Mouse (Mus musculus) layer of hippocampus, adult 2 months (tissue): Measurements from ENCODE around the gene Map1lc3a. TPM values are rescaled to one million over a fixed set of nuclear protein-coding genes. Genes with fewer than 3 reads are reported as not detected.

Experiments
- DNase-seq, 2 experiments: peaks; one replicate each; pipeline ENCODE4 v3.0.0; 2022; ENCODE audit warnings: low spot score in 2 of 2
- H3K27ac ChIP-seq: fragments of 200-600 bp; 2 replicates; pipeline ENCODE4 v1.8.1; 2022
- H3K4me3 ChIP-seq: fragments of 200-600 bp; 2 replicates; pipeline ENCODE4 v1.8.1; 2022; ENCODE audit warnings: mild to moderate bottlenecking
- CTCF ChIP-seq: fragments of 200-600 bp; conservative IDR thresholded peaks from 2 replicates; pipeline ENCODE4 v1.8.1; 2022; ENCODE audit warnings: antibody characterized with exemption, mild to moderate bottlenecking, moderate library complexity
- total RNA-seq, 2 experiments: library from RNA; stranded (reverse); gene quantifications; 2 replicates each; pipeline ENCODE4 v1.2.3; 2021

Map1lc3a gene
- total RNA-seq, 2 experiments from 2014 or later: 215 to 248 TPM

GRCm38 (mm10) chr2:155272396-155273170 is 3.5 kb upstream of the Map1lc3a start:
- Histone ChIP-seq H3K4me3 (no peak overlapping the region), H3K27ac (no peak overlapping the region)
- no peak for TF ChIP-seq CTCF
- no peak for DNase-seq

- H3K27ac ChIP-seq: no peak overlapping the region
- no peak overlapping the region for H3K4me3 ChIP-seq
- DNase-seq: no peak
- no peak for TF ChIP-seq CTCF
Measured at GRCm38 (mm10) chr2:155273603-155274002, 2.5 kb upstream of the Map1lc3a start.

GRCm38 (mm10) chr2:155276621-155277175 is 601 bp downstream of the Map1lc3a start:
- DNase-seq: peak in 1 of 2 experiments; percentile 46
- H3K4me3 ChIP-seq: peak overlapping the region; percentile 88
- TF ChIP-seq CTCF: no peak; the same call in 1 of the 2 replicates

GRCm38 (mm10) chr2:155277721-155278120 is 1.6 kb downstream of the Map1lc3a start:
- 0 out of 2 replicates have a peak overlapping the region, but pooled peaks have one; percentile 99 for H3K27ac ChIP-seq
- no peak for TF ChIP-seq CTCF
- peak overlapping the region; percentile 88 for H3K4me3 ChIP-seq
- DNase-seq: no peak

More at GRCm38 (mm10) chr2:155276621-155277175, 601 bp downstream of the Map1lc3a start:
- H3K27ac ChIP-seq: peak overlapping the region; percentile 99

- no peak for DNase-seq
- H3K27ac ChIP-seq: no peak overlapping the region
- H3K4me3 ChIP-seq: no peak overlapping the region
- no peak for TF ChIP-seq CTCF
Measured at GRCm38 (mm10) chr2:155278361-155278760, 2.3 kb downstream of the Map1lc3a start.

- Histone ChIP-seq H3K4me3 (no peak overlapping the region), H3K27ac (no peak overlapping the region)
- TF ChIP-seq CTCF: no peak
- DNase-seq: no peak
Measured at GRCm38 (mm10) chr2:155279163-155279562, 3.1 kb downstream of the Map1lc3a start.

GRCm38 (mm10) chr2:155280116-155280515 is 4.0 kb downstream of the Map1lc3a start:
- TF ChIP-seq CTCF: no peak
- no peak for DNase-seq
- no peak overlapping the region for H3K27ac ChIP-seq
- no peak overlapping the region for H3K4me3 ChIP-seq

- TF ChIP-seq CTCF: no peak
- 0 out of 2 replicates have a peak overlapping the region, but pooled peaks have one; percentile 23 for H3K27ac ChIP-seq
- no peak for DNase-seq
- H3K4me3 ChIP-seq: no peak overlapping the region
Measured at GRCm38 (mm10) chr2:155283793-155284192, 7.7 kb downstream of the Map1lc3a start.

- H3K27ac ChIP-seq: no peak overlapping the region; the same call in 1 of the 2 replicates
Measured at GRCm38 (mm10) chr2:155284647-155285046, 8.6 kb downstream of the Map1lc3a start.

GRCm38 (mm10) chr2:155285744-155286143 is 9.6 kb downstream of the Map1lc3a start:
- H3K4me3 ChIP-seq: no peak overlapping the region
- no peak for TF ChIP-seq CTCF
- H3K27ac ChIP-seq: no peak overlapping the region
- no peak for DNase-seq

More at GRCm38 (mm10) chr2:155284647-155285046, 8.6 kb downstream of the Map1lc3a start:
- no peak for TF ChIP-seq CTCF
- no peak for DNase-seq
- no peak overlapping the region for H3K4me3 ChIP-seq

- no peak for TF ChIP-seq CTCF
- 0 out of 2 replicates have a peak overlapping the region, but pooled peaks have one; percentile 1 for H3K27ac ChIP-seq
- no peak for DNase-seq
- H3K4me3 ChIP-seq: no peak overlapping the region
Measured at GRCm38 (mm10) chr2:155287456-155288250, 11.6 kb downstream of the Map1lc3a start.

- no peak for DNase-seq
- Histone ChIP-seq H3K4me3 (no peak overlapping the region), H3K27ac (no peak overlapping the region)
- TF ChIP-seq CTCF: no peak
Measured at GRCm38 (mm10) chr2:155290066-155290465, 14.0 kb downstream of the Map1lc3a start.

GRCm38 (mm10) chr2:155293382-155293781 is 17.3 kb downstream of the Map1lc3a start:
- no peak for TF ChIP-seq CTCF
- no peak for DNase-seq
- H3K27ac ChIP-seq: no peak overlapping the region
- no peak overlapping the region for H3K4me3 ChIP-seq
